Mouse (Mus musculus) limb, embryonic 11.5 days (tissue): ENCODE measurements around the gene Sdk2. TPM values are rescaled to one million over a fixed set of nuclear protein-coding genes. Genes with fewer than 3 reads are reported as not detected.

Experiments used
- ATAC-seq: fragments of 200-750 bp; cut with Nextera tagmentation; 2 replicates; pipeline ENCODE4 v1.8.0; 2017; ENCODE audit warnings: low read depth; ENCODE audit not compliant: insufficient number of reproducible peaks, low FRiP score, low TSS enrichment
- DNase-seq: peaks from one replicate; pipeline ENCODE4 v3.0.0-alpha.2; 2015; ENCODE audit warnings: low spot score
- H3K27ac ChIP-seq: fragments of 300-500 bp; sonication (generic); replicated peaks from 2 replicates; pipeline ENCODE4 v1.5.1; 2014; ENCODE audit warnings: low read depth, mild to moderate bottlenecking, low read length
- H3K27me3 ChIP-seq: fragments of 300-500 bp; sonication (generic); 2 replicates; pipeline ENCODE4 v1.6.1; 2014; ENCODE audit warnings: mild to moderate bottlenecking, low read length, mixed read lengths; ENCODE audit not compliant: control insufficient read depth, insufficient read depth
- H3K36me3 ChIP-seq: fragments of 300-500 bp; sonication (generic); 2 replicates; pipeline ENCODE4 v1.6.1; 2014; ENCODE audit warnings: mild to moderate bottlenecking, low read length, moderate library complexity, mixed read lengths; ENCODE audit not compliant: control insufficient read depth, insufficient read depth
- H3K4me1 ChIP-seq: fragments of 300-500 bp; sonication (generic); 2 replicates; pipeline ENCODE4 v1.6.1; 2014; ENCODE audit warnings: low read length, mixed read lengths; ENCODE audit not compliant: control insufficient read depth, insufficient read depth
- H3K4me2 ChIP-seq: fragments of 300-500 bp; sonication (generic); 2 replicates; pipeline ENCODE4 v1.6.1; 2014; ENCODE audit warnings: low read depth, mild to moderate bottlenecking, moderate library complexity; ENCODE audit not compliant: severe bottlenecking
- H3K4me3 ChIP-seq: fragments of 300-500 bp; sonication (generic); 2 replicates; pipeline ENCODE4 v1.5.1; 2014; ENCODE audit warnings: low read depth, low read length
- H3K9ac ChIP-seq: fragments of 300-500 bp; sonication (generic); 2 replicates; pipeline ENCODE4 v1.6.1; 2014; ENCODE audit warnings: mild to moderate bottlenecking, low read length
- H3K9me3 ChIP-seq: fragments of 300-500 bp; sonication (generic); 2 replicates; pipeline ENCODE4 v1.6.1; 2016; ENCODE audit warnings: low read length; ENCODE audit not compliant: control insufficient read depth
- WGBS: fragments of 180-500 bp; shearing (Covaris S2); extraction: QIAGEN DNeasy Blood & Tissue Kit; methylation state at CpG from one replicate; pipeline ENCODE4 v1.1.7; 2014; 5-methylcytosine and 5-hydroxymethylcytosine counted together
- polyA plus RNA-seq: library from polyadenylated mRNA; unstranded; fragments of >200 nt; fragmentation: Nextera tagmentation; extraction: Ambion mirVana; gene quantifications from 2 replicates; pipeline ENCODE4 v1.2.1, GENCODE M21; 2014

Sdk2 gene
- polyA plus RNA-seq, 1 experiment from 2014 or later = 0.60 TPM

DNA sequence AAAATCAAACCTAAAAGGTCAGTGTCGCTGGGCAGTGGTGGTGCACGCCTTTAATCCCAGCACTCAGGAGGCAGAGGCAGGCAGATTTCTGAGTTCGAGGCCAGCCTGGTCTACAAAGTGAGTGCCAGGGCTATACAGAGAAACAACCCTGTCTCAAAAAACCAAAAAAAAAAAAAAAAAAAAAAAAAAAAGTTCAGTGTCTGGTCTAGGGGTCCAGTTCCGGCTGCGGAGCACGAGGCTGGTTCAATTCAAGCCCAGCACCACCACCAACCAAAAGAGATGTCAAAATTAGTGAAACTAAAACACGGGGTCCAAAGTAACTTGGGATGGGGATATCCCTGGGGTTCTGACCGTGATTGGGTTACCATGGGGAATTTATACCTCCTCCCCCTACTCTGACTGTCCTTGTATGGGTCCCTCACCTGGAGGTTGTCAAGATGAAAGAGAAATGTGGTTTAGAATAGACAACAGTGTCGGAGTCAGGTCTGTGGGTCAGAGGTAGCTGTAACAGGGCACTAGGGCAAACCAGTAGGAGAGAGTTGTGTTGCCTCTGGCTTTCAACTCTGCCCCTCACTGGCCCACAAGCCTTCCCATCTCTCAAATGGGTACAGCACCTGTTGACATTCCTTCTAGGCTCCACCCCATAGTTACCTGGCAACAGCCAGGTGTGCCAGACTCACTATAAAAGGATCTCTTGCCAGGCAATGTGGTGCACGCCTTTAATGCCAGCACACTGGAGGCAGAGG is 314.0 kb downstream of the Sdk2 start:
- H3K9me3 ChIP-seq = no peaks in the 10 kb centered on the region
- no peak overlapping the region for H3K27ac ChIP-seq
- no peak overlapping the region for H3K4me3 ChIP-seq
- WGBS = 95% methylated on average over 10 of the region's 10 CpGs
- H3K27me3 ChIP-seq = no peaks in the 10 kb centered on the region
- no peak for ATAC-seq
- no peaks in the 10 kb centered on the region; the same call in 1 of the 2 replicates for H3K36me3 ChIP-seq
- DNase-seq = no peak
- peaks cover 25% of the 10 kb centered on the region for H3K4me1 ChIP-seq
- H3K9ac ChIP-seq = no peak overlapping the region
- H3K4me2 ChIP-seq = peak overlapping the region; percentile 98; the same call in 1 of the 2 replicates

DNA sequence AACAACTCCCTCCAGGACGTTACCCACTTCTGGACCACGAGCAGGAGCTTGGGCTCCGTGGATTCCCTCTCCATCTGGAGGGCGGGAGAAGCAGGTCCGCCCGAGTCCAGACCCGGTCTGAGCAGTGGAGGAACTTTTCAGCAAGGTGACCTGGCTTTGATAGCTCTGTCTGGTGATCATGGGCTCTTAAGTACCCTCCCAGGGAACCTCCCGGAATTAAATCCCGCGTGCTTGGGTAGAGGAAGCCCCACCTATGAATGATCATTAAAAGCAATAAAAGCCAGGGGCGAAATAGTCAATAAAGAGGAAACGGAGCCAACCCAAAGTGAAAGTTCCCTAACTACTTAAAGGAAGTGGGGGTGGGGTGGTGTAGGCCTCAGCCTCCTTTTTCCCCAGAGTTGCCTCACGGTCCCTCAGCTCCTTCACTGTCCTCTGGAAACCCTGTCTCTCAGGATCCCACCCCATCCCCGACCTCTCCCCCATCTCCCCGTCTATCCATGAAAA is 314.6 kb downstream of the Sdk2 start:
- Histone ChIP-seq H3K4me1 (peaks cover 31% of the 10 kb centered on the region), H3K4me2 (peak overlapping the region; percentile 98), H3K9me3 (no peaks in the 10 kb centered on the region), H3K27ac (peak overlapping the region; percentile 95), H3K4me3 (peak overlapping the region; percentile 89), H3K27me3 (no peaks in the 10 kb centered on the region), H3K9ac (peak overlapping the region; percentile 83), H3K36me3 (no peaks in the 10 kb centered on the region; the same call in 1 of the 2 replicates)
- DNase-seq (no peak), ATAC-seq (no peak)
- 16% methylated on average over 15 of the region's 15 CpGs for WGBS

DNA sequence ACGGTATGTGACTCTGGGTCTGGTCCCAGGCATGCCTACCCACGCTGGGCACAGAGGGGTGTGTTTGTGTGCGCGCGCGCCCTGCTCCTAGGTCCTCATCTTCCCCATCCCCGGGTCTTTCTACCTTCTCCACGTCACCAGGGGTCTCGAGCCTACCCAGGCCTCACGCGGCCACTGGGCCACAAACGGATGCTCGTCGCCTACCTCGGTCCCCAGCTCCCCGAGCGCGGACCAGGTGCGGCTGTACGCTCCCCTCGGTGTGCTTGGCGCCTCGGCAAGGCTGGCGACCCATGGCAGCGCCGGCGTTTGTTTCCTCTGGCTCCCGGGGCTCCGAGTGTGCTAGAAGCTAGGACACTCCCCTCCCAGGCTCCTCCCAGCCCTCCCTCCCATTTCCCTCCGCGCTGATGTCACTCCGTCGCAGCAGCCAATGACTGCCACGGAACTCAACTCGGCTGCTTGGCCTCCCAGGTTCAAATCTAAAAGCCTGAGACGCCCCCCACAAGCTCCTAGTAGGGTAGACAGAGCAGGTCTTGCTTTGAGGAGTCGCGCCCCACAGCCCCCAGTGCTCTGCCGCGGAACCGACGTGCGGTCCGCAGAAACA is 315.3 kb downstream of the Sdk2 start, which contains the start of gene Cdc42ep4:
Gene Cdc42ep4 (minus strand): TSS at position 398 of the 601 bp plus-strand sequence.
- Histone ChIP-seq H3K27me3 (no peaks in the 10 kb centered on the region), H3K9me3 (no peaks in the 10 kb centered on the region), H3K4me3 (peak within 1 kb of the TSS; percentile 89), H3K9ac (peak within 1 kb of the TSS; percentile 83), H3K4me1 (peaks cover 35% of the 10 kb centered on the region), H3K4me2 (peak within 1 kb of the TSS; percentile 98), H3K36me3 (no peaks in the 10 kb centered on the region; the same call in 1 of the 2 replicates), H3K27ac (peak within 1 kb of the TSS; percentile 95)
- DNase-seq = peak; percentile 93
- under 1% methylated on average over 44 of the region's 44 CpGs for WGBS
- ATAC-seq = peak; percentile 62

DNA sequence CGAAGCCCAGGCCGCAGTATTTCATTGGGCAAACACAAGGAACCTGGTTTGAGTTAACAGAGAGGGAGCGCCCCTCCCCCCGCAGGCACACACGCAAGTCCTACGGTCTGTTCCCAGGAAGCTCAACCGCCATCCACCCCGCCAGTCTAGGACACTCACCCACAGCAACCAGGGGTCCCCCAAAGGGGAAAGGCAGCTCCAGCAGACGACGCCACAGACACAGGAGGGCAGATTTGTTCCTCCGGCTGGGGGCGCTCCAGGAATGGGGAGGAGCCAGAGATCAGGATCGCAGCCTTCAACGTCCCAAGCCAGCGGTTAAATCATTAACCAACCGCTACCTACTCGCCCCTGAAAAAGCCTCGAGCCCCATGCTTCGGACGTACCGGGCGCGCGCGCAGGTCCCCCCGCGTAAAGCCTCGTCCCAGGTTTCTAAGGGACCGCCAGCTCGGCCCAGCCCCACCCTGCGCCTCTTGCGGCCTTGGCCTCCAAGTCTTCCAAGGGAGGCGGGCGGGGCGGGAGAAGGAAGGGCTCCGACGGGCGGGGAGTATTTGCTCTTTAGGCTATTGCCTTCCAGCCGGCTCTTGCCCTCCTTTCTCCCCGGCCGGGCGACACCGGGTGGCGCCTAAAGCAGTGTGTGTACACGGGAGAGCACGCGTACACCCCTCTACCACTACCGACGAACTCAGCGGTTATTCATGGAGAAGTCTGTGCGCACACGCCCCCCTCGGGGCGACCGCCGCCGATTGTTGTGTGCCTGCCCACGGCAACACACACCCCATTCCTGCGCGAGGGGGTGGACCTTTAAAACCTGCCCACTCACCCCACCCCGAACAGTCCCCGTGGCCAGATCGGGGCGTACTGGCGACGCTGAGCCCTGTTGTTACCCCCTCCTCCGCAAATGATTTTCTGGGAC is 316.0 kb downstream of the Sdk2 start:
- Histone ChIP-seq H3K4me2 (peak overlapping the region; percentile 98), H3K9ac (peak overlapping the region; percentile 83), H3K27ac (peak overlapping the region; percentile 95), H3K27me3 (no peaks in the 10 kb centered on the region), H3K36me3 (no peaks in the 10 kb centered on the region; the same call in 1 of the 2 replicates), H3K9me3 (no peaks in the 10 kb centered on the region), H3K4me1 (peaks cover 35% of the 10 kb centered on the region), H3K4me3 (peak overlapping the region; percentile 89)
- under 1% methylated on average over 66 of the region's 67 CpGs for WGBS
- DNase-seq (peak; percentile 91), ATAC-seq (peak; percentile 59)

DNA sequence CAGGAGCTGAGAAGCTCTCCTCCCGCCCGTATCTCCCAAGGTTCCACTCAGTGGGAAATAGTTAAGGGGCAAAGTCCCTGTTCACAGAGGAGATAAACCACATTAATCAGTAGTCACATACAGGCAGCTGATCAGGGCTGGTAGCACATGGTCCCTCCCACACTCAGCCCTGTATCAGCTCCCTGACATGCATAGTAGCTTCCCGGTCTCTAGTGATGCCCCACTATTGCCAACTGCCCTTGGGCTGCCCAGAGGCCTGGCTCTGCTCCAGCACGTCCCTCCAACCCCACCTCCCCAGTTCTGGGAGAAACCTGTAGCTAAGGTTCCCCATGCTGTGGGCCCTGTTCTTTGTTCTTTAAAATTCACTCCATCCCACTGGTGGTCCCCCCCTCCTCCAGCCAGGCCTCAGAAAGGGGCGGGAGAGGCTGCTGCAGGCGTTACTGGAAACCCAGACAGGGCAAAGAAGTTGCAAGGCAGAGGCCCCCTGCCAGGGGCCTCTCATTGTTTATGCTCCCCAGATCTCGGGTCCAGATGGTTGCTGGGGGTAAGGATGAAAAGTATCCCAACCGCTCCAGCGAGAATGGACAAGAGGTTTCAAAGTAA is 317.0 kb downstream of the Sdk2 start:
- WGBS = 3% methylated on average over 9 of the region's 9 CpGs
- H3K4me3 ChIP-seq = peak overlapping the region; percentile 89
- peak overlapping the region; percentile 98 for H3K4me2 ChIP-seq
- no peaks in the 10 kb centered on the region; the same call in 1 of the 2 replicates for H3K36me3 ChIP-seq
- peak overlapping the region; percentile 95 for H3K27ac ChIP-seq
- no peaks in the 10 kb centered on the region for H3K9me3 ChIP-seq
- peaks cover 29% of the 10 kb centered on the region for H3K4me1 ChIP-seq
- DNase-seq (peak; percentile 80), ATAC-seq (peak; percentile 36; the same call in 1 of the 2 replicates)
- no peaks in the 10 kb centered on the region for H3K27me3 ChIP-seq
- peak overlapping the region; percentile 83 for H3K9ac ChIP-seq

DNA sequence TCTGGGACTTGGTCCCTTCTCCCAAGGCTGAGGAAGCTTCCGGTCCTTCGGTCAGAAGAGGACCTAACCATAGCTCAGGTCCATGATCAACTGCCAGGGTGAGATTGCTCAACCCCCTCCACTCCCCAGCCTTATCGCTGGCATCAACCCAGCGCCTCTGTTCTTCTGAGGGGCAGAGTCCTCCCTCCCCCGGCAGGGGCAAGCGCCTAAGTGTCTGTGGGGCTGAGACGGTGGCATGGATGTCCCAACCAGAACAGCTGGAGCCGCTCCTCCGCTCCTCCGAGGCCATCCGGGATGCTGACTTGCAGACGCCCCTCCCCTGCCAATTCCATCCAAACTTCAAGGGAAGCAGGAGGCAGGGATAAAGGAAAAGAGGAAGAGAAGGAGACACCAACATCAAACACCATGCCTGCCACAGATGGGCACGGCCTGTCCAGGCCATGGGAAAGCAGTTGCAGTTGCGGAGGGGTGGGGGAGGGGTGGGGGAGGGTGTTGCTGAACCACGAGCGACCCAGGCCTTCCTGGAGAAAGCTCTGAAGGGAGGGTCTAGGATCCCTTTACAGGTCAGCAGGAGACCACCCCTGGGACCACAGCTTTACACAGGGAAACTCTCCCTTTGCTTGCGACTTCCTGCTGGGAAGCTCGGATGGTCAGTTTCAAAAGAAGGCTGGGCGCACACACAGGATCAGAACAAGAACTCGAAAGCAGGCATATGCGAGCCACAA is 317.9 kb downstream of the Sdk2 start:
- Histone ChIP-seq H3K4me3 (peak overlapping the region; percentile 89), H3K27me3 (no peaks in the 10 kb centered on the region), H3K9ac (peak overlapping the region; percentile 83), H3K27ac (peak overlapping the region; percentile 95), H3K4me1 (peaks cover 24% of the 10 kb centered on the region), H3K4me2 (peak overlapping the region; percentile 98), H3K36me3 (peaks cover 5% of the 10 kb centered on the region; the same call in 1 of the 2 replicates), H3K9me3 (no peaks in the 10 kb centered on the region)
- ATAC-seq = no peak
- WGBS = 7% methylated on average over 21 of the region's 21 CpGs
- peak; percentile 56 for DNase-seq

DNA sequence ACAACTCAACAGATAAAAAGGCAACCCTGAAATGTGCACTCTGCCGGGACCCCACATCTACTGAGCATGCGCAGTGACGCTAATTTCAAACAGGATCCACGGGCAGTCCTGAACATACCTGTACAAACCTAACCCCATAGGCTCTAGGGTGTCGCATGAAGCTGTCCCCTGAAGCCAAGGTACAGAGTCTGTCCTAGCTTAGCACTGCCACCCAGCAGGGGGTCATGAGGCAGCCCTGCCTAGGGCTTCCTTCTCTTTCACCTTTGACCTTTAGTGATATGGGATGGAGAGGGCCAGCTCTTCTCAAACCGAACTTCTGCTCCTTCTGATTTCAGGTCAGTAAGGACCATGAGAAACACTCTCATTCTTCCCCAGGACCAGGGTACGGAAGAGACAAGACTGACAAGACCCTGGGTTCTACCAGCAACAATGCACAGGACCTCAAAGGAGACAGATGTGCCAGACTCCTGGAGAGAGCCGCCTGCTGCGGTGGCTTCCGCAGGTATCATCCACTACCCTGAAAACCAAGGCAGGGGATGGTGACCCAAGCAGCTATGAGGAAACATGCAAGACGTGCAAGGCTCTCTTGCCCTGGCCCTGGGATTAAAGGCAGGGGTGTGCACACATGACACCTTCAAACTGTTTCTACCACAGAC is 319.0 kb downstream of the Sdk2 start:
- peak overlapping the region; percentile 98 for H3K4me2 ChIP-seq
- ATAC-seq (no peak), DNase-seq (no peak)
- H3K4me1 ChIP-seq = peaks cover 24% of the 10 kb centered on the region
- 71% methylated on average over 11 of the region's 11 CpGs for WGBS
- peaks cover 12% of the 10 kb centered on the region; the same call in 1 of the 2 replicates for H3K36me3 ChIP-seq
- no peaks in the 10 kb centered on the region for H3K27me3 ChIP-seq
- H3K9ac ChIP-seq = no peak overlapping the region
- H3K4me3 ChIP-seq = no peak overlapping the region
- H3K9me3 ChIP-seq = peaks cover 4% of the 10 kb centered on the region; the same call in 1 of the 2 replicates
- peak overlapping the region; percentile 95; the same call in 1 of the 2 replicates for H3K27ac ChIP-seq
